Mouse (Mus musculus): ENCODE measurements around the gene Zmat5.
A peak's percentile ranks its signal among the peaks of the same experiment; 100 is the strongest.

Gene Zmat5

GRCm38 (mm10) chr11:4704072-4704964 is at the start of gene Zmat5, which contains the start of gene Uqcr10:
TSS of gene Zmat5 (plus strand) at chr11:4704678.
TSS of gene Uqcr10 (minus strand) at chr11:4704342.
- DNase-seq (ENCODE audit: low read depth, low spot score) = peak; percentile 98

GRCm38 (mm10) chr11:4659818-4660217 is 44.7 kb upstream of the Zmat5 start:
- DNase-seq (ENCODE audit: low read depth, low spot score) = no peak

- no peak for DNase-seq (ENCODE audit: low read depth, low spot score)
These were observed 44.0 kb upstream of the Zmat5 start for GRCm38 (mm10) chr11:4660309-4661025.

GRCm38 (mm10) chr11:4661324-4661723 is 43.2 kb upstream of the Zmat5 start:
- no peak for DNase-seq (ENCODE audit: low read depth, low spot score)

GRCm38 (mm10) chr11:4661871-4662495 is 42.5 kb upstream of the Zmat5 start:
- no peak for DNase-seq (ENCODE audit: low read depth, low spot score)

GRCm38 (mm10) chr11:4662496-4662878 is 42.0 kb upstream of the Zmat5 start:
- no peak for DNase-seq (ENCODE audit: low read depth, low spot score)

- DNase-seq (ENCODE audit: low read depth, low spot score) = no peak
These were observed 32.7 kb upstream of the Zmat5 start for GRCm38 (mm10) chr11:4671736-4672135.

- no peak for DNase-seq (ENCODE audit: low read depth, low spot score)
These were observed 29.9 kb upstream of the Zmat5 start for GRCm38 (mm10) chr11:4674593-4674992.

- no peak for DNase-seq (ENCODE audit: low read depth, low spot score)
These were observed 29.3 kb upstream of the Zmat5 start for GRCm38 (mm10) chr11:4675126-4675562.

GRCm38 (mm10) chr11:4675693-4676092 is 28.8 kb upstream of the Zmat5 start:
- DNase-seq (ENCODE audit: low read depth, low spot score) = no peak

GRCm38 (mm10) chr11:4677250-4677872 is 27.1 kb upstream of the Zmat5 start:
- no peak for DNase-seq (ENCODE audit: low read depth, low spot score)

GRCm38 (mm10) chr11:4678700-4679440 is 25.6 kb upstream of the Zmat5 start:
- DNase-seq (ENCODE audit: low read depth, low spot score) = peak; percentile 79

GRCm38 (mm10) chr11:4679441-4679832 is 25.0 kb upstream of the Zmat5 start:
- peak; percentile 59 for DNase-seq (ENCODE audit: low read depth, low spot score)

- no peak for DNase-seq (ENCODE audit: low read depth, low spot score)
These were observed 24.4 kb upstream of the Zmat5 start for GRCm38 (mm10) chr11:4680126-4680525.

- no peak for DNase-seq (ENCODE audit: low read depth, low spot score)
These were observed 21.0 kb upstream of the Zmat5 start for GRCm38 (mm10) chr11:4683516-4683915.

GRCm38 (mm10) chr11:4684186-4684585 is 20.3 kb upstream of the Zmat5 start:
- DNase-seq (ENCODE audit: low read depth, low spot score) = no peak

- no peak for DNase-seq (ENCODE audit: low read depth, low spot score)
These were observed 19.4 kb upstream of the Zmat5 start for GRCm38 (mm10) chr11:4685071-4685470.

- no peak for DNase-seq (ENCODE audit: low read depth, low spot score)
These were observed 19.0 kb upstream of the Zmat5 start for GRCm38 (mm10) chr11:4685510-4685909.

GRCm38 (mm10) chr11:4687027-4687426 is 17.5 kb upstream of the Zmat5 start:
- DNase-seq (ENCODE audit: low read depth, low spot score) = no peak

GRCm38 (mm10) chr11:4687874-4688273 is 16.6 kb upstream of the Zmat5 start:
- DNase-seq (ENCODE audit: low read depth, low spot score) = no peak
